Mouse (Mus musculus) brown adipose tissue, adult 24 weeks (tissue): ENCODE results near the gene Ets2. TPM values are rescaled to one million over a fixed set of nuclear protein-coding genes. Genes with fewer than 3 reads are reported as not detected.
A peak's percentile ranks its signal among the peaks of the same experiment; 100 is the strongest.
"Not testable (repeated sequence)": the region's sequence is repeated elsewhere in the genome, so short reads cannot be mapped to it uniquely, and the experiment has no call there.

Source experiments
- H3K27ac ChIP-seq: fragments of 200-500 bp; replicated peaks from 2 replicates; pipeline ENCODE4 v1.5.1; 2012; ENCODE audit warnings: low read depth, mild to moderate bottlenecking, low read length
- H3K4me1 ChIP-seq: fragments of 200-500 bp; 2 replicates; pipeline ENCODE4 v1.6.1; 2012; ENCODE audit warnings: low read length, mixed read lengths; ENCODE audit not compliant: control insufficient read depth, insufficient read depth, insufficient read length
- H3K4me3 ChIP-seq: fragments of 200-500 bp; 2 replicates; pipeline ENCODE4 v1.5.1; 2012; ENCODE audit warnings: low read depth, mild to moderate bottlenecking, low read length, moderate library complexity; ENCODE audit not compliant: insufficient read depth
- polyA plus RNA-seq: library from polyadenylated mRNA; stranded (reverse); fragments of >200 nt; gene quantifications from 2 replicates; pipeline ENCODE4 v1.2.4, GENCODE M21; 2012; ENCODE audit not compliant: missing spikeins, insufficient read depth, insufficient read length

Ets2 gene
- polyA plus RNA-seq, 1 experiment, result 11.8 TPM

- H3K4me3 ChIP-seq, result no peak overlapping the region
- H3K27ac ChIP-seq, result no peak overlapping the region
- 0 out of 2 replicates have a peak, but pooled peaks cover 2% of the 10 kb centered on the region for H3K4me1 ChIP-seq
These were observed 58.1 kb downstream of the Ets2 start for GRCm38 (mm10) chr16:95759988-95760391.

- H3K27ac ChIP-seq, result no peak overlapping the region
These were observed 59.9 kb downstream of the Ets2 start for GRCm38 (mm10) chr16:95761742-95762141.

GRCm38 (mm10) chr16:95763201-95763600, 61.3 kb downstream of the Ets2 start:
- peaks cover 3% of the 10 kb centered on the region; the same call in 1 of the 2 replicates for H3K4me1 ChIP-seq
- H3K4me3 ChIP-seq, result no peak overlapping the region
- H3K27ac ChIP-seq, result no peak overlapping the region

More at GRCm38 (mm10) chr16:95761742-95762141, 59.9 kb downstream of the Ets2 start:
- Histone ChIP-seq H3K4me1 (peaks cover 5% of the 10 kb centered on the region; the same call in 1 of the 2 replicates), H3K4me3 (no peak overlapping the region)

DNA sequence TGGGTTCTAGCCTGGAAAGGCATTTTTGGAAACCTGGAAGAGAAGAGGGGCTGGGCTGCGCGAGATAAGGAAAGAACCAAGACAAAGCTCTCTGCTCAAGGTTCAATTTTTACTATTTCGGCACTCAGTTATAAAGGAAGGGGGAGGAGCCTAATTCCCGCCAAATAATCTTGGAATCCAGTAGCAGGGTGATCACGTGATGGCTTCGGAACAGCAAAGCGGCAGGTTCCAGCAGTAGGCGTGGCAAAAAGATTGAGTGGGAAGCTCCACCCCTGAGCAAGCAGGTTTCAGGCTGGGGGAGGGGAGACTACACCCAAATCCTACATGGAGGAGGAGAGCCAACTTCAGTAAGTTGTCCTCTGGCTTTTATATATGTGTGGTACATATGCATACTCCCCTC, 62.2 kb downstream of the Ets2 start:
- H3K4me1 ChIP-seq, H3K27ac ChIP-seq, H3K4me3 ChIP-seq: not testable (repeated sequence)

- no peak overlapping the region for H3K4me3 ChIP-seq
- H3K4me1 ChIP-seq, result peaks cover 12% of the 10 kb centered on the region
- no peak overlapping the region for H3K27ac ChIP-seq
These were observed 64.3 kb downstream of the Ets2 start for GRCm38 (mm10) chr16:95766181-95766580.

GRCm38 (mm10) chr16:95767246-95767645, 65.4 kb downstream of the Ets2 start:
- Histone ChIP-seq H3K4me3 (no peak overlapping the region), H3K4me1 (peaks cover 14% of the 10 kb centered on the region), H3K27ac (no peak overlapping the region)

DNA sequence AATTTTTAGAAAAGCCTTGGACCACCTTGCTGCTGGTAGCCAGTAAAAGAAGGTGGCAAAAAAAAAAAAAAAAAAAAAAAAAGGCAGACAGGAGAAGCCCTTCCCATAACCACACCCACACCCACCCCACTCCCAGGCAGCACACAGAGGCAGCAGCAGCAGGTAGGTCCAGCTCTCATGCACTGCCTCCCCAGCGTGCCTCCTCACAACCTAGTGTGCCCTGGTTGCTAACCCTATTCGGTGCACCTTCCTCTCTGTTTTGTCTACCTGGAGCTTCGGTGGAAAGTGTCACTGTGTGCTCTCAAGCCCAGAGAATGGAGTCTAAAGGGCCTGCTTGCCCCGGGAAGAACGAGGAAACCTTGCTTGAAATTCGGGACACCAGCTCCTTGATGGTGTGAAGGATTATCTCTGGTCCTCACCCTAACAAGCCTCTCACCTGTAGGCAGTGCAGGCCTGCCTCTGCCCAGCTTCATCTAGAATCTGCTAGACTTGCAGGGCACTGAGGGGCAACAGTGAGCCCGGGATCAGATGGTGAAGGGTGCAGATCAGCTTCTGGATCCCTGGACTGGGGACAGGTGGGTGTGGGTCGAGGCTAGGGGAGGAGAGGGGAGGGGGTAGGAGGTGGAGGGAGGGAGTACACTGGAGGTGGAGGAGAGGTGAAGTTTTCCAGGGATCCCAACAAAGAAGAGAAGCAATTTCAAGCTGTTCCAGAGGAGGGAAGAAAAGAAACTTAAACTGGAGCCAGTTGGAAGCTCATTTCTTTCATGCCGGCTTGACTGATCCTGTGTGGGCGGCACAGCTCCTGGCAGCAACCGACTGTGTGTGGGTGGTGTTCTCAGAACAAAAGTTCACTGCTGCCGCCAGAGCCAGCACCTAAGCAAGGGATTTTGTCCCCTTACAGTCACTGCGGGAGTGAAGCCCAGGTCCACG, 67.5 kb downstream of the Ets2 start:
- H3K4me3 ChIP-seq, result no peak overlapping the region
- H3K4me1 ChIP-seq, result peaks cover 18% of the 10 kb centered on the region
- peak overlapping the region; percentile 50 for H3K27ac ChIP-seq

GRCm38 (mm10) chr16:95769996-95770334, 68.1 kb downstream of the Ets2 start:
- Histone ChIP-seq H3K4me1 (peaks cover 18% of the 10 kb centered on the region), H3K27ac (peak overlapping the region; percentile 14), H3K4me3 (no peak overlapping the region)

DNA sequence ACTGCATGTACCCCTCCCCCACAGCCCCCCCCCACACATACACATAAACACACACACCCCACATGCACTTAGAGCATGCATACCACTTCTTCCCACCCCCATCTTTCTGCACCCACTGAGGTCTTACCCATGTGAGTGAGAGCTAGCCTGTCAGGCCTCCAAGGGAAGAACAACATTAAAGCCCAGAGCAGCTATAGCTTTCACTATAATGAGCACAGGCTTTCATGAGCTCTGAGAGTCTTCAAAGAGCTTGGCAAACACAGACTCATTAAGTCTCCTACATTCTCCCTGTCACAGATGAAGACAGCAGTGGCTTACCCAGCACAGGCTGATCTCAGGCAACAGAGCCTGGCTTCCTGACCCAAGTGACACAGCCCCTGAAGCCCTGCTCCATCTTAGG, 68.5 kb downstream of the Ets2 start:
- no peak overlapping the region for H3K4me3 ChIP-seq
- H3K27ac ChIP-seq, result no peak overlapping the region
- H3K4me1 ChIP-seq, result peaks cover 18% of the 10 kb centered on the region

Other genes with a start within 250 kb of the Ets2 start
- gene Erg, start 115.5 kb upstream of the Ets2 start, polyA plus RNA-seq, result 6.7 and 8.8 TPM in 2 replicates